Mouse (Mus musculus): ENCODE data around the gene Runx3. TPM values are rescaled to one million over a fixed set of nuclear protein-coding genes. Genes with fewer than 3 reads are reported as not detected.
"Not testable (repeated sequence)": the region's sequence is repeated elsewhere in the genome, so short reads cannot be mapped to it uniquely, and the experiment has no call there.

Runx3 gene
- total RNA-seq, 2 experiments from 2014 or later: not detected

DNA sequence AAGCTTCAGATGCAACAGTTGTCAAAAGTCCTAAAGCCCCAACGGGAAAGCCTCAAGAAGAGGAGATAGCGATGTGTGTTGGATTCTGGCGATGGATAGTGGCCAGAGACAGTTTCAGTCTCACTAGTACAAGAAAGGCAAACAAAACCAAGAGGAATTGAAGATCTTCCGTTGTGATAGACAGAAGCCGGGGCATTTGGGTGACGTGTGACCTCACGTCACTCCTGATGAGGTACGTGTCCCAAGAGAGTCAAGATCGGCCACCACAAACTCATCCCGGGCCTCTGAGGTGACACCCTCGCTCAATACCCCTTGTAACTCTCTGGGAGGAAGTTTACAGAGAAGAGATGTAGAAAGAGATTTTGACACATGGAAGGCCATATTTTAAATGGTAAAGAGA, 41.0 kb downstream of the Runx3 start:
- no peak for DNase-seq (ENCODE audit: low spot score in 2 of 2)
- intact Hi-C loops (cut with DNase I): no loop called here

DNA sequence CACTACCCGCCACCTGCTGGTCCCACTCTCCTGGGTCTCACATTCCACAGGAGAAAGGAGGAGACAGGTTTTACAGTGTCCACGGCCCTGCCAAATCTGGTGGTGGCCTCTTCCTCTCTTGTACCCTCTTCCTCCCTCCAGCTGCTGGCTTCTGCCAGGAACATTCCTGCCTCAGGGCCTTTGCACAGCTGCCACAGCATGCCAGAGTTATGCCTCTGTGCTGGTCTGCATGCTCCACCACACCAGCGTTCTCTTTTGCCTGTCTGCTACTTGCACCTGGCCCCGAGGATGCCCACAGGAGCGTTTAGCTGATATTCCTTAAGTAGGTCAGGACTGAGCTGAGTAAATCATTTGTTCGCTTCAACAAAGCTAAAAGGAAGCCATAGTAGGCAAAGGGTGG, 45.3 kb downstream of the Runx3 start:
- intact Hi-C loops (cut with DNase I): no loop called here

DNA sequence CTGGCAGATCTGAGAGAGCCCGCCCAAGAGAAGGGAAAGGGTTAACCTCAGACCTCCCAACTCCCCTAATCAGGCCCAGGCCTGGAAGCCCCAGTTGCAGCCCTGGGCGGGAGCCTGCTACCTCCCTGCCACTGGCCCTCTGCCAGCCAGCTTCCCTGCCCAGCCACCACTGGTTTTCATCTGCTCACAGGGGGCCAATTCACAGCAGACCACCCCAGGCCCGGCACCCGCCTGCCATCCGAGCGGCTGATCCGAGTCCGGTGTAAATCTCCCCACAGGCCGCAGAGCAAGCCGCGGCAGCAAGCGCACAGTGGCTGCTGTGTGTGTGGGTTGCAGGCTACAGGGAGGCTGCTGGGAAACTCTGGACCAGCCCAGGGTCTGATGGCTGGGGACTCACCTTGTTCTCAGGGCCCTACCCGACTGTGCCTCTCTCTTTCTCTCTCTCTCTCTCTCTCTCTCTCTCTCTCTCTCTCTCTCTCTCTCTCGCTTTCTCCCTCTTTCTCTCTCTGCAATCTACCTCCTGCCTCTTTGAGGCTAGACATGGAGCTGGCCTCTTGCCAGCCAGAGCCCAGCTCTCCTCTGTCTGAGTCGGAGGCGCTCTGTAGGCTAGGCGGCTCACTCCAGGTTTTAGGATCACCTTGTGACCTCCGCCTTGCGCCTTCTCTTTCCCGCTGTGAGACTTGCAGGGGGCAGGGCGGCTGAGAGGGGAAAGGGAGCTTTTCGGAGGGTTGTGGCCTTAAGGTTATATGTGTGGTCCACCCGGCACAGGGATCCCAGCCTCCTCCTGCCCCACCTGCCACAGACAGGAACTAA, 46.2 kb downstream of the Runx3 start:
- no peak for DNase-seq (ENCODE audit: low spot score in 2 of 2)
- intact Hi-C loops (cut with DNase I): no loop called here

More for the DNA sequence above, 45.3 kb downstream of the Runx3 start:
- no peak for DNase-seq (ENCODE audit: low spot score in 2 of 2)

DNA sequence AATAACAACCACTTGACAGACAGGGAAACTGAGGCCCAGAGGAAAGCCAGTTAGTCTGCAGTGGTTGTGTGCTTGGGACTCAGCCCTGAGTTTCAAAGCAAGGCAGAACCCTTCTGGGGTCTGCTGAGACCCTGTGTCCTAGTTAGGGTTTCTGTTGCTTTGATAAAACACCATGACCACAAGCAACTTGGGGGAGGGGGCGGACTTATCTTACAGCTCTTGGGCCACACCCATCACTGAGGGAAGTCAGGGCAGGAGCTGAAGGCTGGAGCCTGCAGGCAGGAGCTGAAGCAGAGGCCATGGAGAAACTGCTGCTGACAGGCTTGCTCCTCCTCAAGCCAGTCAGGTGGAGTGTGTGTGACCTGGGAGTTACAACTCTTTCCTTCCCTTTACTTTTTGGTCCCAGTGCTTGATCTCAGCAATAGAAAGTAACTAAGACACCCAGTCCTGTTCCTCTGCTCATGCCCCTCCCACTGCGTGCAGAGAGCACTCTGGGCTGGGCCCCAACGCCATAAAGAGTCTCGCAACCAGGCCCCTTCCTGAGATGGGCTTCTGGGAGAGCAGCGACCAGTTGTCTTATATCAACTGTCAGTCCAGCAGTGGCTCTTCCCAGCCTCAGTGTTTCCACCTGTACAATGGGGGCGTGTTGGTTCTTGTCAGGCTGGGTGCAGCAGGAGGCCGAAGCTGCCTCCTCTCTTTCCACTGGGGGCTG, 47.5 kb downstream of the Runx3 start:
- no peak for DNase-seq (ENCODE audit: low spot score in 2 of 2)
- intact Hi-C loops (cut with DNase I): no loop called here

DNA sequence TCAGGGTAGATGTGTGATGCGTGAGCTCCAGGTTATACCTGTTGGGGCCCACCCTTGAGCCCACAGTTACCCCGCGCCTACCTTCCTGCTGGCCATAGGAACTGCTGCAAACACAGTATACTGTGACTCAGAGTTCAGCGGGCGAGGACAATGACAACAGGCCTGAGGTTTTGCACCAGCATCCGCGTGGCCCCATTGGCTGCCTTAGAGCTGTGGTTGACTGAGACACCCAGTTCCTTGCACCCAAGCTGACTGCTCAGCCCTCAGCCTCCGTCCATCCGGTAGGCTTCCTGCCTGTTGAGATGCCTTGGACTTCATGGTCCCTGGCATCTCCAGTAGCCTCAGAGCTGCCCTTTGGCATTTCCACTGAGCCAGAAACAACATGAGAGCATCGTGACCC, 48.6 kb downstream of the Runx3 start:
- intact Hi-C loops (cut with DNase I): no loop called here
- DNase-seq (ENCODE audit: low spot score in 2 of 2): no peak

DNA sequence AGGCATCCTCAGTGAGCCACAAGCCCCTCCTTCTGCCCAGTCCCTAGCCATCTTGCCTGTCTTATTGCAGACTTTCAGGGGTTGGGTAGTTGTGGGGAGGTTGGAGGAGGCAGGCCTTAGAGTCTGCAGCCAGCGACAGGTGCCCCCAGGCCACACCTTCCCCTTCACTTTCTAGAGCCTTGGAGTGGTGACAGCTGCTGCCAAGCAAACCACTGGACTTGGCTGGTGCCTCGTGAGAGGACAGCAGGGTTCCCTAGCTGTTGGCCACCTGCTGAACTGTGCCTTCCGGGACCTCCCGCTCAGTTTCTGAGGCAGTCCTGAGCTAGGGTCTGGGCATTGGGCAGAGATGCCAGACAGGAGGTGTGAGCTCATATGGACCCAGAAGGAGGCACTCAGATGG, 49.0 kb downstream of the Runx3 start:
- intact Hi-C loops (cut with DNase I): no loop called here

DNA sequence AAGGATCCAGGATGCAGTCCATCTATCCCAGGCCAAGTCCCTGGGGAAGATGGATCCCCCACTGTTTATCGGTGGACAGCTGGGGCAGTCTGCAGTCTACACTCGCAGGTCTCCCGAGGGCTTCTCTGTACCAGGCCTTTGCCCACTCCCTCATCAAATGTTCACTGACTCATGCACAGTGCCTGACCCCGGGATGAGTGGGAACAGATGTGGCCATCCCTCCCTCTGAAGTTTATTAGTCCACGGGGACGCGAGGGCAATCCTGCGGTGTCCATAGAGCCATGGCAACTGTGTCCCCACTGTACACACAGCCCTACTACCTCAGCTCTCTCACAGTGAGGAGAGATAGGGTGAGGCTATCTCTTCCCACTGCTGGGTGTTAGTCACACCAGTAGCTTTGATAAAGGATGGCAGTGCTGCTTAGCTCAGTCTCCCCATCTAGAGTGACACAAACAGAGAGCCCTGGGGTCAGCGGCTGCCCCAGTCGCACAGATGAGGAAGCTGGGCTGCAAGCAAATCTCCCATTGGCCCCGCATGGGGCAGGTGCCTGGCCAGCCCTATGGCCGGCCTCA, 50.9 kb downstream of the Runx3 start:
- intact Hi-C loops (cut with DNase I): no loop called here
- DNase-seq (ENCODE audit: low spot score in 2 of 2): no peak

More for the DNA sequence above, 49.0 kb downstream of the Runx3 start:
- DNase-seq (ENCODE audit: low spot score in 2 of 2): no peak

DNA sequence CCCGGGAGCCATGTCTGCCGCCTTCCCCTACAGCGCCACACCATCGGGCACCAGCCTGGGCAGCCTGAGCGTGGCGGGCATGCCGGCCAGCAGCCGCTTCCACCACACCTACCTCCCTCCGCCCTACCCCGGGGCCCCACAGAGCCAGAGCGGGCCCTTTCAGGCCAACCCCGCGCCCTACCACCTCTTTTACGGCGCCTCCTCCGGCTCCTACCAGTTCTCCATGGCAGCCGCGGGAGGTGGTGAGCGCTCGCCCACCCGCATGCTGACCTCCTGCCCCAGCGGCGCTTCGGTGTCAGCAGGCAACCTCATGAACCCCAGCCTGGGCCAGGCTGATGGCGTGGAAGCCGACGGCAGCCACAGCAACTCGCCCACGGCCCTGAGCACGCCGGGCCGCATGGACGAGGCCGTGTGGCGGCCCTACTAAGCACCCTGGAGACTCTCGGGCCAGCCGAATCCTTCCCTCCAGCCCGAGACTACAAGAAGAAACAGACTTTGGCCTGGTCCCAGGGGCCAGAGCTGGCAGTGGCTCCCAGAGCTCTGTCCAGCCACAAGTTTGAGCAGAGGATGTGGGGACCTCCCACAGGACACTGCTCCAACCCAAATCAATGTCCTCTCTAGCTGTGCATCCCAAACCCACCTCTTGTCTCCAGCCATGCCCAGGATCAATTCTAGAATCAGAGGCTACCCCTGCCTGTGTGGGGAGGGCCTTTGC, 55.1 kb downstream of the Runx3 start:
- DNase-seq (ENCODE audit: low spot score in 2 of 2): no peak

DNA sequence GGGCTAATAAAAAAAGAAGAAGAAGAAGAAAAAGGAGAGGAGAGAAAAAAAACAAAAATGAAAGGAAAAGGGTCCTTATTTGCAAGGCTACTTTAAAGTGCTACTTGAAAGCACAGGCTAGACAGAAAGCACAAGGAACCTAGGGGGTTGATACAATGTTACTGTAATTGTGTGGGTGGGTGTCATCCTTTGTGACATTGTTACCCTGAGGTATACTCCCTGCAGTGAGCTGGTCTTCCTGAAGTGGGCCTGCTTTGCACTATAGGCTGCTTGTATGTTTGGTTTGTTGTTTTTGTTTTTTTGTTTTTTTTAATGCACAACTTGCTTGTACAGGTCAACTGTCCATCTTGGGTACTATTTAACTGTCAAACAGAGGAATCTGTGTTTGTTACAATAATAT, 57.1 kb downstream of the Runx3 start:
- intact Hi-C loops (cut with DNase I): no loop called here

More for the DNA sequence above, 55.1 kb downstream of the Runx3 start:
- intact Hi-C loops (cut with DNase I): no loop called here

DNA sequence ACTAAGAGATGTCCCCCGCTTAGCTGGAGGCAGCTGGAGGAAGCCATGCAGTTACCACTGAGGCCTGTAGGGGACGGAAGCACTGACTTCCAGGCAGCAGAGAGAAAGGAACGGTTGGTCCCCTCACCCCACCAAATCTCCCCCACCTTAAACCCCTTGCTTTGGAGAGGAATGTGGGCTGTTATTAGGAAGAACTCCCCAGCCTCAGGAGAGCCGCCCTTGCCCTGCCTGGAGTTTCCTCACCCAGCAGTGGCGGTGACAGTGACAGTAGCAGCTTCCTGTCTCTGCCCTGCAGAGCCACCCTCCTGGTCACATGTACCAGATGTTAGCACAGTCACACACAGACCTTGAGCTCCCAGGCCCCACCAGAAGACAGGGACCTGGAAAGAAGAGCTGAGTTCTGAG, 58.6 kb downstream of the Runx3 start:
- no peak for DNase-seq (ENCODE audit: low spot score in 2 of 2)
- intact Hi-C loops (cut with DNase I): no loop called here

More for the DNA sequence above, 57.1 kb downstream of the Runx3 start:
- no peak for DNase-seq (ENCODE audit: low spot score in 2 of 2)

DNA sequence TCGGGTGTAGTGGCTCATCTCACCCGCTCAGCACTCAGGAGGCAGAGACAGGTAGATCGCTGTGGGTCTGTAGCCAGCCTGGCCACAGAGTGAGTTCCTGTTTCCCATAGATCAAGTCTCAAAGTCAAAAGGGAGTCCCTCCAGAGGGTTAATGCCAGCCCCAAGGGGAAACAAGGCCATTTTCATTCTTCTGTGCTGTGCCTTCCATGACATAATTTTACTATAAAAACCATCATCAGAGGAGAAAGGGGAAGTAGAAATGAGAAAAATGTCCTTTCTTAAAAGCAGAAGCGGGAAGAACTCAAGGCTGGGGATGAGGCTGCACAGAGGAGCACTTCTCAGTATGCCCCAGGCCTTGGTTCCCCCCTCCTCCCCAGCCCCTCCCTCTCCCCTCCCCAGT, 61.4 kb downstream of the Runx3 start:
- DNase-seq (ENCODE audit: low spot score in 2 of 2): no peak
- intact Hi-C loops (cut with DNase I): no loop called here

DNA sequence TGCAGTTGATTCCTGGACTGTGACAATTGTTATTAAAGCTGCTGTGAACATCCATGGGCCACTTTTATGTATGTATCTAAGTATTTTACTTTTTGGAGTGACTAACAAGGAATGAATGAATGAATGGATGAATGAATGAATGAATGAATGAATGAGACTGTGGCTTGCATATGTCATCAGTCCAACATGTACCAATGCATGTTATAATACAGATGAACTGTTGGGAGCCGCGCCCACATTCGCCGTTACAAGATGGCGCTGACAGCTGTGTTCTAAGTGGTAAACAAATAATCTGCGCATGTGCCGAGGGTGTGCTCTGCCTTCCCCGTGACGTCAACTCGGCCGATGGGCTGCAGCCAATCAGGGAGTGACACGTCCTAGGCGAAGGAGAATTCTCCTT, 63.8 kb downstream of the Runx3 start:
- DNase-seq (ENCODE audit: low spot score in 2 of 2); intact Hi-C loops (cut with DNase I): not testable (repeated sequence)

DNA sequence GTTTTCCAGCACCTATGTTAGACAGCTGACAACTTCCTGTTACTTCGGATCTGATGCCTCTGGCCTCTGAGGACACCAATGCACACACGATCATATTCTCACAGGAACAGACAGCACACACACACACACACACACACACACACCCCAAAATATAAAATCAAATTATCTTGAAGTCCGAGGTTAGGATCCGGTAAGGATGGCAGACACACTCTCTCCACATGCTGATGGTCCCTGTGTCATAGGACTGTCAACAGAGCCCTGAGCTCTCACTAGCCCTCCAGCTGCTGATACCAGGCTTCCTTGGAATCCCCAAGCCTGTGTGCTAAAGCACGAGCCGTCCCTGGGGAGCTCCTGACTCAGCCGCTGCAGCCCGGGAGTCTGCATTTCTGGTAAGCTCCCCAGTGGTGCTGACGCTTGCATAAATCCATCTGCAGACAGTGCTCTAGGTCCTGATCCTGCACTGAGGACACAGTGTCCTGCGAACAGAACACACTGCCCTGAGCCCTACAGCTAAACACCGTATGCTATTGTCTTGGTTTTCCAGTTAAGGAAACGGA, 69.1 kb downstream of the Runx3 start:
- no peak for DNase-seq (ENCODE audit: low spot score in 2 of 2)
- intact Hi-C loops (cut with DNase I): no loop called here

DNA sequence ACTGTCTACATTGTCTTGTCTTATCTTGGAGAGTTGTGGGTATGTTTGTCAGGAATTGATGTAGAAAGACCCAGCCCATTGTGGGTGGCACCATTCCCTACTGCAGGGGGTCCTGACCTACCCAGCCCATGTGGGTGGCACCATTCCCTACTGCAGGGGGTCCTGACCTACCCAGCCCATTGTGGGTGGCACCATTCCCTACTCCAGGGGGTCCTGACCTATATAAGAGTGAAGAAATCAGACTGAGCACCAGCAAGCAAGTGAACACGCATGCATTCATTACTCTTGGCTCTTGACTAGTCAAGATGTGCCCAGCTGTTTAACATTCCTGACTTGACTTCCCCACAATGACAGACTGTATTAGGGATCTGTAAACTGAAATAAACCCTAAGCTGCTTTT, 69.9 kb downstream of the Runx3 start:
- DNase-seq (ENCODE audit: low spot score in 2 of 2): no peak
- intact Hi-C loops (cut with DNase I): no loop called here

DNA sequence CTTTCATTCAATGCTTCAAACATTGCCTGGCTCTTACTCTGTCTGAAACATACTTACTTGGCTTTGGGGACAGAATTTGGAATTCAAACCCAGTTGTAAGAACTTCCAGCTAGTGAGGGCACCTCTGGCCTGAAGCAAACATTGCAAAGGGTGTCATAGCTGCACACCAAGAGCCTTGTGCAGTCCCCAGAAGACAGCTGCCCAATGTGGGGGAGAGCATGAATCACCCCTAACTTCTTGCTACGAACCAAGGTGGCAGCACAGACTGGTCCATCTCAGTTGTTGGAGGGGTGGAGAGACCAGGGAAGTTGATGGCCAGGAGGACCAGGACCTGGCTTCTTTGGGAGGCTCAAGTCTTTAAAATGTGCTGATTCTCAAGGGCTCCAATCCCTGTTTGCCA, 70.7 kb downstream of the Runx3 start:
- no peak for DNase-seq (ENCODE audit: low spot score in 2 of 2)
- intact Hi-C loops (cut with DNase I): no loop called here

DNA sequence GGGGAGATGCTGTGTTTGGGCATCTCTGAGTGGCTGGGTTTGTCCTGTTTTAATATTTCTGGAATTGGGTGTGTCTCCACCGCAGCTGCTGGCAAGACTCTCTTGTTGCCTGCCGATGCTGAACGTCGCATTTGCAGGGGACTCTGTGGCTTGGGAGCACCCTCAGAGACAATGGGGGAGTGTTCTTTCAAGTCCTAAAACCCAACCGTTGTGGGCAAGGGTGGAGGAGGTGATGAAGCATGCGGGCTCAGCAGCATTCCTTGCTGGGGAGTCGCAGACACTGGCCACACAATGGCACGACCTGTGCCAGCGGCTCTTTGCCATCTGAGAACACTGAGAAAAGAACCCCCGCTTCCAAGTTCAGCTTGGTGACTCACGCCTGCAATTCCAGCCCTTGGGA, 71.2 kb downstream of the Runx3 start:
- intact Hi-C loops (cut with DNase I): no loop called here
- DNase-seq (ENCODE audit: low spot score in 2 of 2): no peak

DNA sequence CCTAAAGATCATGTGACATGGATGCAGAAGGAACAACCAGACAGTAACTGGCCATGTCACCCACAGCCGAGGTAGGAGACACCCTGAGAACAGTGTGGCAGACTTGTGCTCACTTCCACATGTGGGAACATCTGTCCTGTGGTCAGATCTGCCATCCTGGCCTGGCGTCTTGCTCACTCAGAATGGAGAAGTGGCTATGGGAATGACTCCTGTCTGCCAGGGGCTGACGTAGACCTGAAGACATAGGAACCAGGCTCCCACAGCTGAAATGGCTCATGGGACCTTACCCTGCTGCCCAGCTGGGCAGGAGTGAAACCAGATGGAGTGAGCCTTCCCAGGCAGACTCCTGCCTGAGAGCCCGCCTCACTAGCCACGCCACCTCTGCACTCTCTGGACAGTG, 72.4 kb downstream of the Runx3 start:
- no peak for DNase-seq (ENCODE audit: low spot score in 2 of 2)
- intact Hi-C loops (cut with DNase I): no loop called here

DNA sequence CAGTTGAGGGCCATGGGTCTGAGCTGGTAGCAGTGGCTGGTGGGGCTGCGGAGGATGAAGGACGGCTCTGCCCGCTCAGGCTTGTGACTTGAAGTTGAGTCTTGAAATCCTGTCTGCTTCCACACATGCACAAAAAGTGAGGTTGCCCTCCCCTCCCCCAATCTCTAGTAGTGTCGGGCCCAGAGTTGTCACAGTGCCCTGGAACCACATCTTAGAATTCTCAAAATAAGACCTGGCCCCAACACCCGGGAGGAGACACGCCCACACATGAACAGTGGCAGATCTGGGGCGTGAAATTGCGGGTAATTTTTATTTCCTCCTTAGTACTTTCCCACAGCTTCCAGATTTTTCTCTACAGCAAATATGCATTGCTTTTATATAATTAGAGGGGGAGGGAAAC, 77.4 kb downstream of the Runx3 start:
- DNase-seq (ENCODE audit: low spot score in 2 of 2): no peak
- intact Hi-C loops (cut with DNase I): loop anchor here (5.0 kb wide), 1 partner anchor 41 kb away; no protein-coding TSS in a partner anchor

DNA sequence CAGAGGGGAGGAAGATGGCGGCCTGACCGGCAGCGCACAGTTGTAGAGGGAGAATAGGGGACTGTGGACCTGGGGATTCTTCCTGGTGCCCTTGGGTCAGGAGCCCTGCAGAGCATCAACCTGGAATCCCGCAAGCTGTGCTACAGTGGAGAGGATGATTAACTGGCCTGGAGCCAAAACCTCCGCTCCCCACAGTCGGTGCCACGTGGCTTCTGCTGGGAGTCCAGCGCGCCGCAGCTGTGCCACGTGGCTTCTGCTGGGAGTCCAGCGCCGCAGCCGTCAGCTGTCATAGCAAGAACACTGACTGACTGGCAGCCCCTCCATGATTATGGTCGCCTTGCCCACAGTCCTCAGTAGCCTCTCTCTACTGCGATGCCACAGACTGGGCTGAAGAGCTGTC, 81.3 kb downstream of the Runx3 start:
- DNase-seq (ENCODE audit: low spot score in 2 of 2): no peak
- intact Hi-C loops (cut with DNase I): loop anchor here (10.0 kb wide), 1 partner anchor 137 kb away; no protein-coding TSS in a partner anchor

DNA sequence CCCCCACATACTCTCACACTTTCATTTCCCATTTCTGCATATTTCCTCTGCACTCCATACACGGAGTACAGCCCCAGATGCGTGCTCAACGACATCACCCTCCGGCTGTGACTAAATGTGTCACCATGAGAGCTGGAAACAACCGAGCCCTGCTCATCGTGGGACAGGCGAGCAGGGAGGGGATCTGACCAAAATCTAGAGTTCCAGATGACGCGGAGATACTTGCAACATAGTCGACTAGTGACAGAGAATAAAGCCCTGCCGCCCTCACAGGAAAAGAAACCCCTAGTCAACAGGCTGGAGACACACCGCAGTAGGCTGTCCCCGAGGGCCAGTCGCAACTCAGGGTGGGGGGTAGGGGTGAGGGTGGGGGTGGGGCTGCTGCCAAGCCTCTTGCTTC, 82.8 kb downstream of the Runx3 start:
- no peak for DNase-seq (ENCODE audit: low spot score in 2 of 2)
- intact Hi-C loops (cut with DNase I): loop anchor here (10.0 kb wide), 1 partner anchor 138 kb away; no protein-coding TSS in a partner anchor
